Mouse (Mus musculus) mature B cell (primary cell): Measurements from ENCODE around the gene Casc3.

ENCODE experiments used
- in situ Hi-C: fragments of 300-500 bp; cut with MboI; formaldehyde crosslinking; loops from 2 replicates; pipeline ENCODE4 v1.14.3; 2019

The Casc3 gene

GRCm38 (mm10) chr11:98869906-98870305, 65.2 kb downstream of the Casc3 start:
- in situ Hi-C loops, result no loop called here

GRCm38 (mm10) chr11:98870791-98871190, 66.1 kb downstream of the Casc3 start:
- in situ Hi-C loops, result no loop called here

GRCm38 (mm10) chr11:98871416-98871815, 66.7 kb downstream of the Casc3 start:
- in situ Hi-C loops, result no loop called here

GRCm38 (mm10) chr11:98872040-98872439, 67.3 kb downstream of the Casc3 start:
- in situ Hi-C loops, result no loop called here

GRCm38 (mm10) chr11:98873900-98874299, 69.2 kb downstream of the Casc3 start:
- in situ Hi-C loops, result no loop called here

GRCm38 (mm10) chr11:98877001-98877400, 72.3 kb downstream of the Casc3 start:
- in situ Hi-C loops, result no loop called here
